Mouse (Mus musculus) telencephalon, adult 2 months (tissue): ENCODE data around the gene Gm13023.
"Not testable (repeated sequence)": the region's sequence is repeated elsewhere in the genome, so short reads cannot be mapped to it uniquely, and the experiment has no call there.

ENCODE experiments used
- DNase-seq: peaks from one replicate; pipeline ENCODE4 v3.0.0-alpha.2; 2011; ENCODE audit warnings: low read depth, low spot score

Gm13023 gene

DNA sequence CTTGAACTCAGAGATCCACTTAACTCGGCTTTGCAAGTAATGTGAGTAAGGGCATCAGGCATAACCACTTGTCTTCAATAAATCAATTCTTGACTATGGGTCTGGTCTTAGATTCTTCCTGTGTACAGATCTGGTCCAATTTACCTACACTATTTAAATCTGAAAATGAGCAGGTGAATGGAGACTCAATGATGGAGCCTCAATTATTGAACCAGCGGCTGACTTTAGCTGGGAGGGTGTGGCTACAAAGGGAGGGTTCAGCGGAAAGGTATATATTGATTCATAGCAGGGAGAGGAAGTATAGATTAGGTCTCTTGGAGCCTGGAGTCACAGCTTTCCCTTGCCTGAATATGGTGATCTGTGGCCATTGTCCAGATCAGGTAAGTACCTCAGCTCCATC lies at the start of gene Gm13023:
Gm13023 (plus strand) TSS at position 301 of the 400 bp plus-strand sequence.
- not testable (repeated sequence) for DNase-seq

DNA sequence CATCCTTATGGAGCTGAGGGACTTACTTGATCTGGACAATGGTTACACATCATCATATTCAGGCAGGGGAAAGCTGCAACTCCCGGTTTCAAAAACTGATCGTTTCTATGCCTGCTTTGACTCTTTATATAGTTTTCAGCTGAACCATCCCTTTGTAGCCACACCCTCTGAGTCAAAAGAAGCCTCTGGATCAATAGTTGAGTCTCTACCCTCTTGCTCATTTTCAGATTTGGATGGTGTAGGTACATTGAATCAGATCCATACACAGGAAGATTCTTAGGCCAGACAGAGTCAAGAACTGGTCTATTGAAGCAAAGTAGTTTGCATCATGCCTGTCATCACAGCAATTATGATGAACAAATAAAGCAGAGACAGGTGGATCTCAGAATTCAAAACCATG lies 26.8 kb downstream of the Gm13023 start, which contains the start of gene Gm13084:
Gm13084 (minus strand) TSS at position 101 of the 400 bp plus-strand sequence.
- DNase-seq: no peak
